Mouse (Mus musculus): ENCODE data around the gene Tmem53. TPM values are rescaled to one million over a fixed set of nuclear protein-coding genes. Genes with fewer than 3 reads are reported as not detected.
A peak's percentile ranks its signal among the peaks of the same experiment; 100 is the strongest.

The Tmem53 gene
- polyA plus RNA-seq, 1 experiment from 2014 or later, result 11.6 TPM

DNA sequence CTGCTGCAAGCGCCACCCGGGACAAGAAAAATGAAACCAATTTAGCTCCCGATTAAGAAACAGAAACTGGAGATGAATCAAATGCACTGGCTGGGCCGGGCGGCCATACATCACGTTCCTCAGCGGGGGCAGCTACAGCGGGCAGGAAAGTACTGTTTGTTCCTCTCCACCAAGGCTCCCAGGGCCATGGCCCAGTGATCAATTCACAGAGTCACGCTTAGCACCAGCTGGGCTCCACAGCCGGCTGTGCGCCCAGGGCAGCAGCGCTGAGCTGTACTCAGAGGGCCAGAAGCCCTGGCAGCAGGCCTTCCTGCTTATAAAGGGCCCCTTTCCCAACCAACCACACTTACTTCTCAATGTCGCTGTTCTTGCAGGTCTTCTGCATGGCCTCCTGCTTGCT is 25.3 kb downstream of the Tmem53 start:
- no peak overlapping the region for H3K4me3 ChIP-seq
- WGBS, result 93% methylated on average over 13 of the region's 13 CpGs
- DNase-seq (ENCODE audit: low spot score), result no peak
- H3K27me3 ChIP-seq (replicated peaks; ENCODE audit: low read depth, poor library complexity, severe bottlenecking), result peaks cover 6% of the 10 kb centered on the region; the same call in 1 of the 2 replicates
- H3K9me3 ChIP-seq, result peaks cover 11% of the 10 kb centered on the region
- peaks cover 100% of the 10 kb centered on the region for H3K36me3 ChIP-seq (replicated peaks)
- no peak overlapping the region for H3K27ac ChIP-seq (replicated peaks)
- peaks cover 44% of the 10 kb centered on the region for H3K4me1 ChIP-seq

DNA sequence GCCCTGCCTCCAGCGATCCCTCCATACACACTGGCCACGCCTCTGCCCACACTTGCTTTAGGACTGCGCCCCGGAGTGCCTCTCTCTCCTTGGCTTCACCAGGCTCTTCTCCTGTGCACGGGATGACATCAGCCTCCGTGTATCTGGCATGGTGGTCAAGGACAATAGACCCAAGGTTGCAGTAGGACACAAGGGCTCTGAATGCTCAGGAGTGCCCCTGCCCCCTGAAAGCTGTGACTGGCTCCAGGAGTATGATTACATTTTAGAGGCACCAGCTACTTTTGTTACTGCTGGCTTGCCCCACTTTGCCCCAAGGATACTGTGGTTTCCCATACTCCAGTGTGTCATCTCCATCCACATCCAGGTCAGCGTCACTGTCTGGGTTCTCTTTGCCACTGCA is 25.9 kb downstream of the Tmem53 start:
- H3K36me3 ChIP-seq (replicated peaks), result peaks cover 100% of the 10 kb centered on the region
- no peak overlapping the region for H3K4me3 ChIP-seq
- peaks cover 44% of the 10 kb centered on the region for H3K4me1 ChIP-seq
- WGBS, result 94% methylated on average over 7 of the region's 7 CpGs
- H3K9me3 ChIP-seq, result peaks cover 11% of the 10 kb centered on the region
- peaks cover 6% of the 10 kb centered on the region; the same call in 1 of the 2 replicates for H3K27me3 ChIP-seq (replicated peaks; ENCODE audit: low read depth, poor library complexity, severe bottlenecking)
- no peak for DNase-seq (ENCODE audit: low spot score)
- no peak overlapping the region for H3K27ac ChIP-seq (replicated peaks)

DNA sequence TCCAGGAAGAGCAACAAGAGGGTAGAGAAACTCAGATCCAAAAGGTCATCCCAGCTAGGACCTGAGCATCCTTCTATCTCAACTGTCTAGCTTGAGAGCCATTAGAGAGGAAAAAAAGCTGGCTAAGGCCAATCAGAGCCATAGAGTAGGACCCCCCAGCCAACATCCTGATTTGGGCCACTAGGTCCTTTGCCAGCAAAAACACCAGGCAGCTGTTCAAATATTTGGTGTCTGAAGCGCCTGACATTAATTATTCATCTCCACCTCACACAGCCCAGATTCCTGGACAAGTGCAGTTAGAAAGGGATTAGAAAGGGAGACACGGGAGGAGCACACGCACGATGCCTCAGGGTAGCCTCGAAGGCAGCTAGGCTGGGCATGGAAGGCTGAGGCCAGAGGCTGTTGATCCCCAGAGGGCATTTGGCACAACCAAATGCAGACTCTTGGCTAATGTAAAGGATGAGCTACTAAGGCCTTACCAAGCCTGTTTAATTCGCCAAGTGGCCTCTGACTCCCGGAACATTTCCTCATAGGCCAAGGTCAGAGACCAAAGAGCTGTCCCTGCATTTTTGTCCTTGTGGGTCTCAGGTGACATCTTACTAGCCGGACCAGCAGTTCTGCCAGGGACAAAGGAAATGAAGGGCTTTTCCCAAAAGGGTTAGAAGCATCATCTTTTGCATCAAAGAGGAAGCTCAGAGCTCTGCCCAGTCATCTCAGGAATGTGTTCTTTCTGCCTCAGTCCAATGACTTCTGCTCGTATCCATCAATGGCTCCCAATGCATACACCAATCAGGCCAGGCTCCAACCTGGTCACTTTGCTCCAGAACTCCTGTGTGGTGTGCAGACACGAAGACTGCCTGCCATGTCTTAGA is 26.9 kb downstream of the Tmem53 start:
- no peak overlapping the region for H3K4me3 ChIP-seq
- H3K4me1 ChIP-seq, result peaks cover 46% of the 10 kb centered on the region
- H3K36me3 ChIP-seq (replicated peaks), result peaks cover 100% of the 10 kb centered on the region
- peaks cover 6% of the 10 kb centered on the region; the same call in 1 of the 2 replicates for H3K27me3 ChIP-seq (replicated peaks; ENCODE audit: low read depth, poor library complexity, severe bottlenecking)
- no peak overlapping the region for H3K27ac ChIP-seq (replicated peaks)
- 75% methylated on average over 10 of the region's 10 CpGs for WGBS
- peaks cover 11% of the 10 kb centered on the region for H3K9me3 ChIP-seq
- DNase-seq (ENCODE audit: low spot score), result no peak

DNA sequence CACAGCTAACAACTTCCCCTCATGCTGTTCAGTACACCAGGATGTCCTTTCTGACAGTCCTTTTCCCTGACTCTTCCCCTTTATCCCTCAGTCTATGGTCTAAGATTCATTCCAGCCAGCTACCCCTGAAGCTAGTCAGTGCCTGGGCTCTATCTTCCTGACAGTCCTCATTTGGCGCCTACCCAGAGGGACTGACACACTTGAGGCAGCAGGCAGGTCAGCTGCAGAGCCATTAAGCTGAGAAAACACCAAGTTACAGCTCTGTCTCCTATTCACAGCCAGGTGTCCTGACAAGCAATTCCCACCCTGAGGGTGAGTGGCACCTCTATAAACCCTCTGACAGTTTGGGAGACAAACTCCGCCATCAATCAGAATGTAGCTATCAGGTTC is 27.5 kb downstream of the Tmem53 start:
- H3K36me3 ChIP-seq (replicated peaks), result peaks cover 100% of the 10 kb centered on the region
- no peak for DNase-seq (ENCODE audit: low spot score)
- WGBS, result 79% methylated on average over 2 of the region's 2 CpGs
- peaks cover 7% of the 10 kb centered on the region for H3K9me3 ChIP-seq
- H3K27me3 ChIP-seq (replicated peaks; ENCODE audit: low read depth, poor library complexity, severe bottlenecking), result peaks cover 6% of the 10 kb centered on the region; the same call in 1 of the 2 replicates
- H3K4me1 ChIP-seq, result peaks cover 53% of the 10 kb centered on the region
- no peak overlapping the region for H3K4me3 ChIP-seq
- H3K27ac ChIP-seq (replicated peaks), result no peak overlapping the region

DNA sequence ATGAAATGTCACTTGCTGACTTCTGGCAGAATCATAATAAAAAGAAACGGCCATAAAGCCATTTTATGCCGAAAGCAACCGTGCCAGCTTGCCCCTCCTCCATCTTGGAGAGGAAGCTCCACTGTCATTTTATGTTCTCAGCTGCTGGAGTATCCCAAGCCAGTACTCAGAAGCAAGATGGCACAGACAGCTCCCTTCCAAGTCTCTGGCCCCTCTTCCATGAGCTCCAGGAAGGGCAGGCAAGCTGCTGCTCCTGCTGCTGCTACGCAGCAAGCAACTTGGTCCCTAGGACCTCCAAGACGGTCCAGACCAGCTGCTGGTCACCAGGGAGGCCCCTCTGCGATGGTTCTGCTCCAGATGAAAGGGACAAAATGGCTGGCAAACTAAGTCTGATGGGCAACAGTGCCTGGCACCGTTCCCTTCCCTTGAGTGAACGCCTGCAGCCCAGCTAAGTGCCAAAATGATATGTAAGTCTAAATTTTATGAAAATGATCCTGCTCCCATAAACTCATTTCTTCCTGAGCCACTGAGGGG is 28.7 kb downstream of the Tmem53 start:
- Histone ChIP-seq H3K9me3 (no peaks in the 10 kb centered on the region), H3K36me3 (replicated peaks) (peaks cover 100% of the 10 kb centered on the region), H3K27me3 (replicated peaks; ENCODE audit: low read depth, poor library complexity, severe bottlenecking) (peaks cover 16% of the 10 kb centered on the region), H3K27ac (replicated peaks) (no peak overlapping the region), H3K4me3 (no peak overlapping the region), H3K4me1 (peaks cover 65% of the 10 kb centered on the region)
- no peak for DNase-seq (ENCODE audit: low spot score)
- WGBS, result 92% methylated on average over 8 of the region's 8 CpGs

DNA sequence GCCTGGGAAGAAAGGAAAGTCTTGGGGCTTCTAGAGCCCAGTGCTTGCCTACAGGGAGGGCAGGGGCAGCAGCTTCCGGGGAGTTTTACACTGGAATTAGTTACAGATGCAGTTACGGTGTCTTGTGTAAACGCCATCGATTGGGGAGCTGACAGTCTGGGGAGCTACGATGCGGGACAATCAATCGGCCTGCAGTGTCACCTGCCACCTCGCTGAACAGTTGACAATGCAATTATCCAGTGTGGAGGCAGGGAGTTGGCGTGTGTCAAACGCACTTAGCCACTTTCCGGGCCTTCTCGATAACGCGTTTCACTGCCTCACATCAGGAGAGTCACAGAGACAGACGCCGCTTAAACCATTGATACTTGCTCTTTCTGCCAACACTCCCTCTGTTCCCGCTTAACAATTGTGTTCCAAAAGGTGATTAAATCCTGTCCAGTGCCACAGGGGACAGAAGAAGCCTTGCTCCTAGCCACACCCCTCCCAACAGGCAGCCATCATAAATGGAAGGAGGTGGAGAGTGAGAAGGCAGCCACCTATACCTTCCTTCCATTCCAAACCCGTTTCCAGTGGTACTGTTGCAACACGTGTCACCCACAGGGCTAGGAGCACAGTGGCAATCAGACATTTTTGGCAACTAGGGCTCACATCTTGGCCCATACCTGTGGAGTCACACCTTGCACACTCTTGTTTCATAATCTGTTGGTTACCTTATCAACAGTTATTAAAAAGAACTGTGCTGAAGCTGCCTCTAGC is 29.5 kb downstream of the Tmem53 start:
- Histone ChIP-seq H3K27ac (replicated peaks) (no peak overlapping the region), H3K4me3 (no peak overlapping the region), H3K27me3 (replicated peaks; ENCODE audit: low read depth, poor library complexity, severe bottlenecking) (peaks cover 22% of the 10 kb centered on the region), H3K36me3 (replicated peaks) (peaks cover 100% of the 10 kb centered on the region), H3K4me1 (peaks cover 71% of the 10 kb centered on the region), H3K9me3 (no peaks in the 10 kb centered on the region)
- 76% methylated on average over 19 of the region's 19 CpGs for WGBS
- no peak for DNase-seq (ENCODE audit: low spot score)

DNA sequence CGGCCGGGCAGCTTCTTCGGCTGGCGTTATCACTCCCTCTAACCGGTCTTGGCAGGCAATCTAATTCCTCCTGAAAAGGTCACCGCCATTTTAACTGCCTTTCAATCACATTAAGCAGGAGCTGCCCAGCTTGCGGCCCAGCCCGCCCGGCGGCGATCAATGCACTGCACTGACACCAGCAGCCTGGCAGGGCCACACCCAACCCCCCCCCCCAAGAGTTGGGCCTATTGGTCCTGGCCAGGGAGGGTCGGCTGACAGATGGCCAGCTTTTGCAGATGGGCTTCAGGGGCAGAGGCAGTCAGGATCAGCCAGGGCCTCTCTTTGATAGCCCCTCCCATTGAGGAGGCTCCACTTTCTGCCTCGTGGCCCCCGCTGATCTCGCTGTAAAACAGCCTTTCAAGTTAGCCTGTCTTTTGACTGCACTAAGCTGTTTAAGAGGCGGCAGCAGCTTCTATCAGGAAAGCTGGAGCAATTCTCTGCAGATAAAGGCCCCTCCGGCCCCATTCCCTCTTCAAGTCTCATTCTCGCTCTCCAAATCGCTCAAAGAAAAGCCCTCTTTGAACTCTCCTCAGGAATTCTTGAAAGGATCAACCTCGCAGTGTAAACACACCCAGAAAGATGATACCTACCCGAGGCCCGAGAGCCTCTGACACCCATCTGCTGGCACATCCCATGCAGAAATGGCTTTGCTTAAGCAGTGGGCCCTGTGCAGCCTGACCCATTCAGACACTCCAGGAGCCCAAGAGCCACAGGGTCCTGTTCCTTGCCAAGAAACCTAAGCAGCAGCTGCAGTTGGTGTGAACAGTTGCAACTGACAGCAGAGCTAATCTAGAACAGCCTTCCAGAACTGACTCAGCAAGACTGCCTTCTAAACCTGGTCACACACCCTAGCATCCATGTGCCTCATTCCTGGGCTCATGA is 31.8 kb downstream of the Tmem53 start:
- H3K36me3 ChIP-seq (replicated peaks), result peaks cover 94% of the 10 kb centered on the region

DNA sequence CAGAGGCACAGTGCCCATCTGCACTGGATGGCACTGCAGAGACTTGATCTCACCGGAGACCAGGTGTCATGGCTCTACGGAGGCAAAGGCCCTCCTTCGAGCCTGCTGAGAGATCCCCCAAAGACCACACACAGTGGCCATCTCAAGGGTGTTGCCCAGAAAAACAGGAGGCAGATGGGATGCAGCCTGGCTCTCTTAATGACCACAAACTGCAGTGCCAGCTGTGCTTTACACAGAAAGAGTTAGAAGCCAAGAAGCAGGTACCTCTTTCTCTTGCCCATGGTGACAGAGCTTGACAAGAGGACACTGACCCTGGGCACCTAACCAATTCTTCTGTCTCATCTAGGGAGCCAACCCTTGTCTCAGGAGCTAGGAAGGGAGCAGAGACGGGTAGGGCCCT is 32.6 kb downstream of the Tmem53 start:
- peaks cover 86% of the 10 kb centered on the region for H3K36me3 ChIP-seq (replicated peaks)
- H3K27me3 ChIP-seq (replicated peaks; ENCODE audit: low read depth, poor library complexity, severe bottlenecking), result peaks cover 28% of the 10 kb centered on the region
- no peak overlapping the region for H3K4me3 ChIP-seq
- peak overlapping the region; percentile 69; the same call in 1 of the 2 replicates for H3K27ac ChIP-seq (replicated peaks)
- H3K4me1 ChIP-seq, result peaks cover 91% of the 10 kb centered on the region
- no peaks in the 10 kb centered on the region for H3K9me3 ChIP-seq
- no peak for DNase-seq (ENCODE audit: low spot score)
- 62% methylated on average over 4 of the region's 4 CpGs for whole genome bisulfite sequencing

More for the DNA sequence above, 31.8 kb downstream of the Tmem53 start:
- DNase-seq (ENCODE audit: low spot score), result peak; percentile 65
- peaks cover 28% of the 10 kb centered on the region for H3K27me3 ChIP-seq (replicated peaks; ENCODE audit: low read depth, poor library complexity, severe bottlenecking)
- H3K4me1 ChIP-seq, result peaks cover 94% of the 10 kb centered on the region
- H3K4me3 ChIP-seq, result peak overlapping the region; percentile 27; the same call in 1 of the 2 replicates
- 41% methylated on average over 22 of the region's 22 CpGs for WGBS
- no peaks in the 10 kb centered on the region for H3K9me3 ChIP-seq
- H3K27ac ChIP-seq (replicated peaks), result peak overlapping the region; percentile 69

DNA sequence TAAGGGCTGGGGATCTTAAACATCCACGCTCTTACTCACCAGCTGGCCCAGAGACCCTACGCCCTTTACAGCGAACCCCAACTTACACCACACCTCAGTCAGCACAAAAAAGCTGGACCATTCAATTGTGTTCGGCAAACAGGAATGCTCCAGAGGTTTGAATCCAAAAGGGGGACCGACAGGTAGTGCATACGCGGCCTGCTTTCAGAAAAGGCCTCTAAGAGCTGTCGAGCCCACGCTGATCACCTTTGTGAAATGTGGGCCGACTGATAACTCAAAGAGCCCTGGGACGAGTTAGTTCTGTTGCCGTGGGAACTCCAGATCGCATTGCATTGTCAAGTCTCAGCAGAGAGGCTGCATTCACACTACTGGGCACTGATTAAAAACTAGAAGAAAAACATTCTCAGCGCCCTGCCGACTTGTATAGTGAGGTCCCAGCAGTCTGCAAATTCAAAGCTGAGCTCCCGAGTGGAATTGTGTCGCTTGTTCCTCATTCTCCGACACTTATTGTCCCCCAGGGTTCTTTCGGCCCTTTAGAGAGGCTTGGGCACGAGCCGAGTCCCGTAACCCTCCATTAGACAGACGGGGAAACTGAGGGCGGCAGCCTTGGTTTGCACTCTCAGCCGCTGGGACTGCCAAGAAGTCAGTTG is 36.7 kb downstream of the Tmem53 start:
- peaks cover 46% of the 10 kb centered on the region for H3K36me3 ChIP-seq (replicated peaks)
- peak overlapping the region; percentile 98 for H3K27ac ChIP-seq (replicated peaks)
- H3K9me3 ChIP-seq, result no peaks in the 10 kb centered on the region
- H3K4me3 ChIP-seq, result peak overlapping the region; percentile 88
- peaks cover 61% of the 10 kb centered on the region for H3K4me1 ChIP-seq
- no peak for DNase-seq (ENCODE audit: low spot score)
- H3K27me3 ChIP-seq (replicated peaks; ENCODE audit: low read depth, poor library complexity, severe bottlenecking), result peaks cover 23% of the 10 kb centered on the region
- WGBS, result 29% methylated on average over 25 of the region's 25 CpGs

DNA sequence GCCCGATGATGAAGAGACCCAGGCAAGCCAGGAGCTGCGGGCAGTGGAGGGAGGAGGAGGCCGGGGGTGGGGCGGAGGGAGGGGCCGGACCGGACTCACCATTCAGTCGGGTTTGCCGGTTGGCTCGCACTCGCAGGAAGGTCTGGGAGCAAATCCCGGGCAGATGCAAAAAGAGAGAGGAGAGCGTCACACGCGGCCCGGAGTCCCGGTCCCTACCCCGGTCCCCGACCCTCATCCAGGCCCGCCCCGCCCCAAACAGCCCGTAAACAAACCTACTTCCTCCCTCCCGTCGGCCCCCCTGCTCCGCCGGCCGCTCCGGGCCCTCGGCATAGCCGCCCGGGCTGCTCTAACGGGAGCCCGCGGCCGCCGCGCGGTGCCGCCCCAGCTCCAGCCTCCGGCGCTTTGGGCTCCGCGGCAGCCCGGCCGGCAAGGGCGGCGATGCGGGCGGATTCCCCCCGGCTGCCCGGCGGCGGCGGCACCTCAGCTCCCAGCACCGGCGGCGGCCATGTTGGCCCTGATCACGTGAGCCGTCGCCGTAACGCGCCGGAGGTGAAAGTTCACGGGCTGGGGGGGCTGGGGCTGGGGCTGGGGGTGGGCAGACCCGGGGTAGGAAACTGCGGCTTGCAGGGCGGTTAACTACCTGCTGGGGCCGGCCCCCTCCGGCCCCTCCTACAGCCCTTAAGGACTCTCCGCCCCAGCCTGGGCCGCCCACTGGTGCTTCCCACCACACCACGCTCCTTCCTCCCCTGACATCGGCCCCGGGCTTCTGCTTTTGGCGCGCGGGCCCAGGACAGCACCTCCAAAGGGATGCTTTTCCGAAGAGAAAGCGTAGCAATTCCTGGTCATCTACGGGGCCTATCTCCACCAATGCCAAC is 37.4 kb downstream of the Tmem53 start:
- WGBS, result under 1% methylated on average over 79 of the region's 80 CpGs
- peak; percentile 93 for DNase-seq (ENCODE audit: low spot score)
- no peaks in the 10 kb centered on the region for H3K9me3 ChIP-seq
- peaks cover 38% of the 10 kb centered on the region for H3K36me3 ChIP-seq (replicated peaks)
- peak overlapping the region; percentile 98 for H3K27ac ChIP-seq (replicated peaks)
- H3K4me3 ChIP-seq, result peak overlapping the region; percentile 88
- peaks cover 23% of the 10 kb centered on the region for H3K27me3 ChIP-seq (replicated peaks; ENCODE audit: low read depth, poor library complexity, severe bottlenecking)
- peaks cover 54% of the 10 kb centered on the region for H3K4me1 ChIP-seq

DNA sequence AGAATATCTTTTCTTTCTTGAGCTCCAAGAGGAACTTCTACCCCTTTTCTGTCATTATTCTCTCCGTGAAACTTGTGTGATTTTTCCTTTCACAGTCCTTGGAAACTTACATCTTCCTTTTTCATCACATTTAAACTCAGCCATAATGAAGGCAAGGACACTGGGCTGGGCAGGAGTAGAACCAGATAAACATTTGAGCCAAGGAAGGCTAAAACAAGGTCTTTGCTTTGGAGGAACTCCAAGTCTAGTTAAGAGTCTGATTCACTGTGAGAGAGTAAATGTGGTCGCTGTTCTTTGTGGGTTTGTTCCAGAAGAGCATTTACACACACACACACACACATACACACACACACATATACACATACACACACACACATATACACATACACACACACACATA is 39.9 kb downstream of the Tmem53 start:
- H3K27me3 ChIP-seq (replicated peaks; ENCODE audit: low read depth, poor library complexity, severe bottlenecking), result peaks cover 16% of the 10 kb centered on the region
- peaks cover 30% of the 10 kb centered on the region for H3K4me1 ChIP-seq
- no peak overlapping the region for H3K27ac ChIP-seq (replicated peaks)
- H3K36me3 ChIP-seq (replicated peaks), result peaks cover 13% of the 10 kb centered on the region
- no peak overlapping the region for H3K4me3 ChIP-seq
- 92% methylated on average over 2 of the region's 2 CpGs for WGBS
- DNase-seq (ENCODE audit: low spot score), result no peak
- no peaks in the 10 kb centered on the region for H3K9me3 ChIP-seq

Measured in embryonic facial prominence, embryonic 10.5 days (tissue).